Mouse (Mus musculus): ENCODE measurements around the gene Nicn1. TPM values are rescaled to one million over a fixed set of nuclear protein-coding genes. Genes with fewer than 3 reads are reported as not detected.

Gene Nicn1
- polyA plus RNA-seq, 1 experiment: 24.8 TPM

DNA sequence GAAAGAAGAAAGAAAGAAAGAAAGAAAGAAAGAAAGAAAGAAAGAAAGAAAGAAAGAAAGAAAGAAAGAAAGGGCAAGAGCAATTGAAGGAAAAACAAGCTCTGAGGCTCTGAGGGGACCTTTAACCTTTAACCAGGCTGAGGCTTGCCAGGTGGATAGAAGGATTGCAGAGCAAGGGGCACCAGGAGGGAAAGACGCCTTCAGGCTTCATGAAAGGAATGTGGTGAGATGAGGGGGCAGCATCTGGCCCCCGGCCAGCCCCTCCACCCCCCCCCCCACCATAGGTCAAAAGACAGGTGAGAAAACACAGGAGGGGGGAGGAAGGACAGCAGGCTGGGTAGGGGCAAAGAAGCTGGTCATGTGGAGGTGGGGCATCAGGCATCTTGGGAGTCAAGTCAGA lies 18.3 kb upstream of the Nicn1 start:
- no peak for TF ChIP-seq POLR2A (IDR thresholded peaks at IDR 0.05; ENCODE audit: control insufficient read depth, low read depth, low read length)
- TF ChIP-seq CTCF (IDR thresholded peaks at IDR 0.05; ENCODE audit: control insufficient read depth, insufficient read depth, insufficient replicate concordance, low read depth, low read length): no peak
- H3K4me3 ChIP-seq (ENCODE audit: control insufficient read depth, low read depth, low read length): no peak overlapping the region
- H3K27ac ChIP-seq (ENCODE audit: control insufficient read depth, insufficient read depth, low read depth, low read length): no peak overlapping the region

DNA sequence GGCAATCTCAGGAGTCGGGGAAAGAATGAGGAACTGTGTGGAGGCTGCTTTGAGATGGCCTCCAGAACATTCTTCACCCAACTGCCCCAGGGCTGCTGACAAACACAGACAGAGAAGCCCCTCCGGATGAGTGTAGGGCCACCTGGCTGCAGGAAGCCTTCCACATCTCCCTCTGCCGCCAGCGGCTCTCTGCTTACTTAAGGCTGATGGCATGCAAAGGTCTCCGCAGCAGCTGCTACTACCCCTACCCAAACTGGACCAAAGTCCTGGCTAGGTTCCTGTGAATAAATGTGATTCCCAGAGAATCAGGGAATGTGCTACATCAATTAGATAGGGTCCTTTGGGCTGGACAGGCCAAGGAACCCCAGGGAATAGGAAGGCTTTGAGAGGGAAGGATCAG lies 17.5 kb upstream of the Nicn1 start:
- no peaks in the 10 kb centered on the region for H3K36me3 ChIP-seq (ENCODE audit: control insufficient read depth, insufficient read depth, low read length)
- H3K27me3 ChIP-seq (ENCODE audit: control insufficient read depth, insufficient read depth, low read length): no peaks in the 10 kb centered on the region
- H3K27ac ChIP-seq (ENCODE audit: control insufficient read depth, insufficient read depth, low read depth, low read length): no peak overlapping the region
- no peak for TF ChIP-seq POLR2A (IDR thresholded peaks at IDR 0.05; ENCODE audit: control insufficient read depth, low read depth, low read length)
- no peak for TF ChIP-seq CTCF (IDR thresholded peaks at IDR 0.05; ENCODE audit: control insufficient read depth, insufficient read depth, insufficient replicate concordance, low read depth, low read length)
- H3K4me3 ChIP-seq (ENCODE audit: control insufficient read depth, low read depth, low read length): no peak overlapping the region
- H3K4me1 ChIP-seq (ENCODE audit: control insufficient read depth, insufficient read depth, low read length): peaks cover 5% of the 10 kb centered on the region

More for the DNA sequence above, 18.3 kb upstream of the Nicn1 start:
- H3K27me3 ChIP-seq (ENCODE audit: control insufficient read depth, insufficient read depth, low read length): no peaks in the 10 kb centered on the region
- H3K4me1 ChIP-seq (ENCODE audit: control insufficient read depth, insufficient read depth, low read length): peaks cover 5% of the 10 kb centered on the region
- H3K36me3 ChIP-seq (ENCODE audit: control insufficient read depth, insufficient read depth, low read length): no peaks in the 10 kb centered on the region

DNA sequence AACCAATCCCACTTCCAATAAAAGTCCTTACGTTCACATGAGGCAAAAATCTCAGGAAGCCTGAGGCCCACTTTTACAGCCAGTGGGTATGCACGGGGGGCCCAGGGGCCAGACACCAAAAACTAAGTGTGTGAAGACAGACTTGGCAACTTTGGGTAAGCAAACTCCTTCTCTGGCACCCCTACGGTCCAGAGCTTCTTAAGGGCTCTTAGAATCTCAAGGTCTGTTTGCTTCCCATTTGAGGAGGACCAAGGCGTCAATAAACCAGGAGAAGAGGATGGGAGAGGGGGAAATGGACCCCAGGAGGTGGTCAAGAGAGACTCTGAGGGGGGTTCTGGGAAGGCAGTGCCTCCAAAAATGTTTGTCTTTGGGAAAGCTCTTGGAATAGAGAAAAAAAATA lies 16.7 kb upstream of the Nicn1 start:
- H3K36me3 ChIP-seq (ENCODE audit: control insufficient read depth, insufficient read depth, low read length): no peaks in the 10 kb centered on the region
- peaks cover 5% of the 10 kb centered on the region for H3K4me1 ChIP-seq (ENCODE audit: control insufficient read depth, insufficient read depth, low read length)
- H3K27me3 ChIP-seq (ENCODE audit: control insufficient read depth, insufficient read depth, low read length): no peaks in the 10 kb centered on the region
- H3K4me3 ChIP-seq (ENCODE audit: control insufficient read depth, low read depth, low read length): no peak overlapping the region
- TF ChIP-seq POLR2A (IDR thresholded peaks at IDR 0.05; ENCODE audit: control insufficient read depth, low read depth, low read length): no peak
- no peak for TF ChIP-seq CTCF (IDR thresholded peaks at IDR 0.05; ENCODE audit: control insufficient read depth, insufficient read depth, insufficient replicate concordance, low read depth, low read length)
- no peak overlapping the region for H3K27ac ChIP-seq (ENCODE audit: control insufficient read depth, insufficient read depth, low read depth, low read length)

DNA sequence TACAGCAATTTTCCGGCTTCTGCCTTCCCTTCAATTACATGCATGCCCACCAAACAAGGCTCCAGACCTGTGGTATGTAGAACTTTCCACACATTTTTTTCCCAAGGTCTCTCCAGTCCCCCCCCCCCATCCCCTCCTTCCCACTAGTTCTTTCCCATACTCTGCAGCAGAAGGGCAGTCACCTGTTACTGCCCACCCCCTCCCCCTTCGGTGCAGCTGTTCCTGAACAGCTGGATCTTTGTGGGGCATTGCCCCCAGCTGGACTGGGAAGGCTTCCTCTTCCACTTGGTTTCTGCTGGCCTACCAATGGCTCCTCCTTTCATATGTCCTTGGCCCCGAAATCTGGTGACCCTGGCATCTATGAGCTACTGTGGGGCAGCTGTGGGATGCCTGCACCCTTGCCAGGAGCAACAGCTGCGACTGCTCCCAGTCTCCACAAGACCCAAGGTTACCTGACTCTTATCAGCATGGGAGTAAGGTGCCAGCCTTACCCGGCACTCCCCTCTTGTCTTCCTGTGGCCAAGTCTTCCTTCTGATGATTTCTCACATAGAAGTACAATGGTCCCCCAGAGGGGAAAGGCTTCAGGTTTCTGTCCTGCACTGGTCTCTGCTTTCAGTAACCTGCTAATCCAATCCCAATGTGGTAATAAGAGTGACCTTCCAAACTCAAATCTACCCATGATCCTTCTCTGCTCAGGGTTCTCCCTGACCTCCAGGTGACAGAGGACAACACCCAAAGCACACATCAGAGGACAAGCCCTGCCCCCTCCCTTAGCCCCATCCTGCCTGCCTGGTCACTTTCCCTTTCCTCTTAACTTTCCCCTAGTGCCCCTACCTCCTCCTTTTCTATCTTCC lies 15.5 kb upstream of the Nicn1 start:
- Histone ChIP-seq H3K4me1 (ENCODE audit: control insufficient read depth, insufficient read depth, low read length) (peaks cover 5% of the 10 kb centered on the region; the same call in 1 of the 2 replicates), H3K27me3 (ENCODE audit: control insufficient read depth, insufficient read depth, low read length) (no peaks in the 10 kb centered on the region), H3K27ac (ENCODE audit: control insufficient read depth, insufficient read depth, low read depth, low read length) (no peak overlapping the region), H3K36me3 (ENCODE audit: control insufficient read depth, insufficient read depth, low read length) (no peaks in the 10 kb centered on the region), H3K4me3 (ENCODE audit: control insufficient read depth, low read depth, low read length) (no peak overlapping the region)
- TF ChIP-seq CTCF (IDR thresholded peaks at IDR 0.05; ENCODE audit: control insufficient read depth, insufficient read depth, insufficient replicate concordance, low read depth, low read length) (no peak), POLR2A (IDR thresholded peaks at IDR 0.05; ENCODE audit: control insufficient read depth, low read depth, low read length) (no peak)

DNA sequence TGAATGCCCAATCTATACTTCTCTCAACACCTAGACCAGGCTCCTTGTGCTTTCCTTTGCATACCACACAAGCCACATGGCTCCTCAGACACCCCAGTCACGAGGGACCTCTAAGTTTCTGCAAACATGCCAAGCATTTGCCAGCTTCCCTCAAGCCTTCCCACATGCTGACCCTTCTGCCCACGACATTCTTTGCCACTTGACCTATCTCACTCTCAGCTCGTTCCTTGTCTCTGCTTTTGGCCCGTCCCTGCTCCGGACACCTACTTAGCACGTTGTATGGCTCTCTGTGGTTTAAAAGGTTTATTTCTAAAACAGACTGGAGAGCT lies 14.9 kb upstream of the Nicn1 start:
- H3K27me3 ChIP-seq (ENCODE audit: control insufficient read depth, insufficient read depth, low read length): no peaks in the 10 kb centered on the region
- no peak overlapping the region for H3K4me3 ChIP-seq (ENCODE audit: control insufficient read depth, low read depth, low read length)
- H3K4me1 ChIP-seq (ENCODE audit: control insufficient read depth, insufficient read depth, low read length): peaks cover 5% of the 10 kb centered on the region; the same call in 1 of the 2 replicates
- H3K36me3 ChIP-seq (ENCODE audit: control insufficient read depth, insufficient read depth, low read length): no peaks in the 10 kb centered on the region
- TF ChIP-seq POLR2A (IDR thresholded peaks at IDR 0.05; ENCODE audit: control insufficient read depth, low read depth, low read length) (no peak), CTCF (IDR thresholded peaks at IDR 0.05; ENCODE audit: control insufficient read depth, insufficient read depth, insufficient replicate concordance, low read depth, low read length) (no peak)
- no peak overlapping the region for H3K27ac ChIP-seq (ENCODE audit: control insufficient read depth, insufficient read depth, low read depth, low read length)

DNA sequence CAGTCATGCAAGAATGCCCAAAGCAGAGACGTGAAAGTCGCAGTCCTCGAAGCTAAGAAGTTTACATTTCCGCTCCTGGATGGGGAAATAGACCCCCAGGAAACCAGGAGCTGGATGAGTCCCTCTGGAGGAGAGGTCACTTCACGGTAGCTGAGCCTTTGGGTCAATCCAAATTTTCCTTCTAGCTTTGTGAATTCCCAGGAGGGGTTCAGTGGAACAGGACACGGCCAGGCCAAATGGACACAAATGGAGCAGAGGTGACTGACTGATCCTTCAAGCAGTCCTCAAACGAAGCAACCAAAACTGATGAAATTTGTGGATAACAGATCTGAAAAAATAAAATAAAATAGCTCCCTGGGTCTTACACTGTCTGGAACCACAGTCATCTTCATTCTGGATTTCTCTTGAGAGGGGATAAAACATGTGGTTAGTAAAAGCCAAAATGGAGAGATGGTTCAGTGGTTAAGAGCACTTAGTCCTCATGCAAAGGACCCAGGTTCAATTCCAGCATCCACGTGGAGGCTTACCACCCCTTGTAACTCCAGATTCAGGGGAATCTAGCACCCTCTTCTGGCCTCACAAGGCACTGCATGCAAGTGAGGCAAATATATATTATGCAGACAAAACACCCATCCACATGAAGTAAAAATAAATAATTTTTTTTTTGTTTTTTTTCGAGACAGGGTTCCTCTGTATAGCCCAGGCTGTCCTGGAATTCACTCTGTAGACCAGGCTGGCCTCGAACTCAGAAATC lies 11.4 kb upstream of the Nicn1 start:
- H3K4me3 ChIP-seq (ENCODE audit: control insufficient read depth, low read depth, low read length): no peak overlapping the region
- TF ChIP-seq POLR2A (IDR thresholded peaks at IDR 0.05; ENCODE audit: control insufficient read depth, low read depth, low read length): no peak
- TF ChIP-seq CTCF (IDR thresholded peaks at IDR 0.05; ENCODE audit: control insufficient read depth, insufficient read depth, insufficient replicate concordance, low read depth, low read length): peak; percentile 55; the same call in 1 of the 2 replicates

More for the DNA sequence above, 11.4 kb upstream of the Nicn1 start:
- H3K27me3 ChIP-seq (ENCODE audit: control insufficient read depth, insufficient read depth, low read length): no peaks in the 10 kb centered on the region
- H3K4me1 ChIP-seq (ENCODE audit: control insufficient read depth, insufficient read depth, low read length): no peaks in the 10 kb centered on the region; the same call in 1 of the 2 replicates
- H3K27ac ChIP-seq (ENCODE audit: control insufficient read depth, insufficient read depth, low read depth, low read length): no peak overlapping the region
- no peaks in the 10 kb centered on the region for H3K36me3 ChIP-seq (ENCODE audit: control insufficient read depth, insufficient read depth, low read length)
